Mouse (Mus musculus) liver, embryonic 16.5 days (tissue): ENCODE measurements around the gene Esrrg. TPM values are rescaled to one million over a fixed set of nuclear protein-coding genes. Genes with fewer than 3 reads are reported as not detected.
A peak's percentile ranks its signal among the peaks of the same experiment; 100 is the strongest.

Experiments
- ATAC-seq: fragments of 200-750 bp; cut with Nextera tagmentation; 2 replicates; pipeline ENCODE4 v1.8.0; 2017; ENCODE audit warnings: low read depth, mild to moderate bottlenecking, moderate number of reproducible peaks, moderate library complexity
- H3K27ac ChIP-seq: fragments of 300-500 bp; sonication (generic); 2 replicates; pipeline ENCODE4 v1.5.1; 2014; ENCODE audit warnings: mild to moderate bottlenecking, low read length
- H3K27me3 ChIP-seq: fragments of 300-500 bp; sonication (generic); 2 replicates; pipeline ENCODE4 v1.6.1; 2014; ENCODE audit warnings: low read depth, low read length, mixed read lengths; ENCODE audit not compliant: control insufficient read depth, insufficient read depth
- H3K36me3 ChIP-seq: fragments of 300-500 bp; sonication (generic); 2 replicates; pipeline ENCODE4 v1.6.1; 2014; ENCODE audit warnings: mild to moderate bottlenecking; ENCODE audit not compliant: control insufficient read depth, insufficient read depth
- H3K4me1 ChIP-seq: fragments of 300-500 bp; sonication (generic); 2 replicates; pipeline ENCODE4 v1.6.1; 2014; ENCODE audit warnings: low read depth, low read length, mixed read lengths; ENCODE audit not compliant: control insufficient read depth
- H3K4me2 ChIP-seq: fragments of 300-500 bp; sonication (generic); 2 replicates; pipeline ENCODE4 v1.6.1; 2014; ENCODE audit warnings: low read depth, low read length, mixed read lengths
- H3K4me3 ChIP-seq: fragments of 300-500 bp; sonication (generic); 2 replicates; pipeline ENCODE4 v1.5.1; 2014; ENCODE audit warnings: low read depth, mild to moderate bottlenecking, low read length
- H3K9ac ChIP-seq: fragments of 300-500 bp; sonication (generic); 2 replicates; pipeline ENCODE4 v1.6.1; 2014; ENCODE audit warnings: low read depth, low read length
- H3K9me3 ChIP-seq: fragments of 300-500 bp; sonication (generic); replicated peaks from 2 replicates; pipeline ENCODE4 v1.6.1; 2016; ENCODE audit warnings: low read length; ENCODE audit not compliant: control insufficient read depth
- WGBS: fragments of 180-500 bp; shearing (Covaris S2); extraction: QIAGEN DNeasy Blood & Tissue Kit; methylation state at CpG from one replicate; pipeline ENCODE4 v1.1.7; 2014; ENCODE audit not compliant: insufficient replicate concordance; 5-methylcytosine and 5-hydroxymethylcytosine counted together
- polyA plus RNA-seq: library from polyadenylated mRNA; unstranded; fragments of >200 nt; fragmentation: Nextera tagmentation; extraction: Ambion mirVana; gene quantifications from 2 replicates; pipeline ENCODE4 v1.2.1, GENCODE M21; 2015

Esrrg gene
- polyA plus RNA-seq, 1 experiment from 2014 or later = 0.19 TPM

DNA sequence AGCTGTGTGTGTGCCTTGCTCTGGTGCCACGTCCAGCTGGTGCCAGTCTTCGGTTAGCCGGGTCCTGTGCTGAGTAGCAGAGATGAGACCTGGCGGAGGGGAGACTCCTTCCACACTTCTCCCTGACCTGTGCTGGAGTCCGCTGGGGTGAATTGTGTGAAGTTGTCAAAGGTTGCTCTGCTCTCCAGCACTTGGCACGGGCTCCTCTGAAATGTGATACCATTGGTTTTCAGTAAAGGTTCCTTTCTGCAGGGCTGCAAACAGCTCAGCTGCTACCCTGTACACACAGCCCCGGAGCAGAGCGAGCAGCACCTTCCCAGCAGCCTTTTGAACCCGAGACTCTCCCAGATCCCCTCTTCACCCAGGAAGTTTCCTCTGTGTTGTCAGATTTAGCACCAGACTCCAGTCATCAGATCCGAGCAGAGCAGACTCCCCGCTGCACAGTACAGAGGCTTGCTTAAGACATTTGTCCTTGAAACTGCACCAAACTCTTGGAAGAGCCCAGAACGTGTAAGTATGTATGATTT is 53.6 kb downstream of the Esrrg start:
- Histone ChIP-seq H3K4me2 (peak overlapping the region; percentile 33; the same call in 1 of the 2 replicates), H3K27ac (no peak overlapping the region), H3K27me3 (no peaks in the 10 kb centered on the region), H3K36me3 (no peaks in the 10 kb centered on the region), H3K9ac (no peak overlapping the region), H3K9me3 (no peaks in the 10 kb centered on the region), H3K4me1 (no peaks in the 10 kb centered on the region), H3K4me3 (peak overlapping the region; percentile 28)
- 0 out of 2 replicates have a peak, but pooled peaks have one; percentile 21 for ATAC-seq
- 37% methylated on average over 12 of the region's 12 CpGs for WGBS

DNA sequence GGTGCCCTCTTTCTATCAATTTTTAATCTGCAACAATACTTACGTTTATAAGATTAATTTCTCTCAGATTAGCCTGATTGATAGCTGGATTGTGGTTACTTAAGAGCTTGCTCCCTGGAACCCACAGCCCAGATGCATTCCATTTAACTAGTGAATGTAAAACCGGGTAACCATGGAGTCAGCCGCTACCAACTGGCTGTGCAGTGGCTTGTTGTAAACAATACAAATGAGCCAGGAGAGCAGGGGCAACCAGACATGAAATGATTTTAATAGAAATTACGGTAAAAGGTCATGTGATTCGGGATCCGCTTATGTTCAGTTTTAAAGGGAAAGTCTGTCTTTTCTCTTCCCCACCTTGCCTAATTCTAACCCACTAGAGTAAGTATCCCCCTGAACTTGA is 54.8 kb downstream of the Esrrg start:
- Histone ChIP-seq H3K4me3 (no peak overlapping the region), H3K9me3 (no peaks in the 10 kb centered on the region), H3K4me2 (no peak overlapping the region), H3K27ac (no peak overlapping the region), H3K9ac (no peak overlapping the region), H3K36me3 (no peaks in the 10 kb centered on the region), H3K27me3 (no peaks in the 10 kb centered on the region), H3K4me1 (no peaks in the 10 kb centered on the region)
- 60% methylated on average over 6 of the region's 6 CpGs for WGBS
- ATAC-seq = no peak

DNA sequence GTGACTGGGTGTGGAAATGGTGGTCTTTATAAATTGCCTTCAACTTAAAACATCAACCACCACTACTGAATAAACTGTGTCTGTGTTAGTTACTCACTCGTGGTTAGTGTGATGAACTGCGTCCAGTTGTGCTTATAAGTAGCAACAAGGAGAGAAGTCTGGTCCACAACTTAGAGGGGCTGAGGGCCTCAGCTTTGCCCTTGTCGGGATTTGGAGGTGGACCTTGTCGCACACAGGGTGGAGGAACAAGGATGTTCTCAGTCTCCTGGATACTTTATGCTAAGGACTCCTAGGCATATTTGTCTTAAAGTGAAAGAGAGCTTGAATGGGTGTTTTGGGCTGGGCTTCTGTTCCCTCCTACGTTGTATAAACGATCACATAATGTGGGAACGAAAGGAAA is 55.7 kb downstream of the Esrrg start:
- ATAC-seq = no peak
- Histone ChIP-seq H3K27ac (no peak overlapping the region), H3K4me1 (no peaks in the 10 kb centered on the region), H3K9me3 (no peaks in the 10 kb centered on the region), H3K36me3 (no peaks in the 10 kb centered on the region), H3K27me3 (no peaks in the 10 kb centered on the region), H3K4me3 (no peak overlapping the region), H3K9ac (no peak overlapping the region), H3K4me2 (no peak overlapping the region)
- WGBS = 62% methylated on average over 7 of the region's 7 CpGs

DNA sequence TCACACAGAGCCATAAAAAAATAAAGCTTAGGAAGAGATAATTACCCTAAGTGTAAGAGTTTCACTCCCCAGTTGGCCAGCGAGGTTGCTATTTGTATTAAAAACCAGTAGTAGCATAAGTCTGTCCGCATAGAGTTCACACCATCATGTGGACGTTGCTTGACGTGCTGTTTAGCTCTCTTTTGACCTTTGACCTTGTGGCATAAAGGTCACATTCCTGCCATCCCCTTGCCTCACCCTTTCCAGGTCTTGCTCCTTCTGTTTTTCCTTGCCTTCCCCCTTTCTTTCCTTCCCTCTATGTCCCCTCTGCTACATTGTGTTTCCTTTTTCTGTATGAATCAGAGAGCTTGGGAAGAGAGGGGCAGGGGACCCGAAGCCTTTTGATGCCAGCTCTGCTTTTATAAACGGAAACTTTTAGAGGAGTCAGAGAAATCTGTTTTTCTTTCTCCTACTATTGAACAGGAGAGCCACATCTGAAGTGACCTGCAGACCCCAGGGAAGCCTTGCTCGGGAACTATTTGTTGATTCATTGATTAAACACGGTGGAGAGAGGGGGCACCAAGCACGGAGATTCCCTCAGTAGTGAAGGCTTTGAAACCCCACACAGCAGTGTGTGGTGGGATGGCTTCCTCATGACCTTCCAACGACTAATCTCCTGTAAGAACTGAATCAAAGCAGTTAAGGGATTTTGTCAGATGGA is 57.5 kb downstream of the Esrrg start:
- WGBS = 28% methylated on average over 10 of the region's 10 CpGs
- no peak for ATAC-seq

DNA sequence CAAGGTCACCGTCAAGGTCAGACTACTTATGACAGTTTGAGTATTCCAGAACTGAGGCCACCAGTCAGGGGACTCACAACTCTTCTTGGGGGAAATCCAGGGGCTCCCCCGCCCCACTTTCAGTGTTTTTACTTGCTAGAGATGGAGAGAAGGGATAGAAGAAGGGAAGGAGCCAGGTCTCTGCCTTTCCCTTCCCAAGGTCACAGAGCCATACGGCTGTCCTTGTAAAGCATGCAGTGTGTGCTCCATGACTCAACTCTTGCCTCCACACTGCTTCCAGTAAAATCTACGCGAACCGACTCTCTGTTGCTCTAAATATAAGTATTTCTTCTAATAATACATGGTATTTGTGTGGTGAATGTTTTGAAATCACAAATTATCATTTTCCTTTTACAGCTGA is 61.2 kb downstream of the Esrrg start:
- no peaks in the 10 kb centered on the region for H3K36me3 ChIP-seq
- WGBS = 70% methylated on average over 6 of the region's 6 CpGs
- no peak overlapping the region for H3K4me3 ChIP-seq
- no peaks in the 10 kb centered on the region for H3K27me3 ChIP-seq
- H3K9ac ChIP-seq = no peak overlapping the region
- no peaks in the 10 kb centered on the region for H3K9me3 ChIP-seq
- ATAC-seq = no peak
- no peak overlapping the region for H3K4me2 ChIP-seq
- H3K27ac ChIP-seq = no peak overlapping the region
- H3K4me1 ChIP-seq = no peaks in the 10 kb centered on the region

More for the DNA sequence above, 57.5 kb downstream of the Esrrg start:
- H3K4me3 ChIP-seq = no peak overlapping the region
- no peaks in the 10 kb centered on the region for H3K4me1 ChIP-seq
- no peaks in the 10 kb centered on the region for H3K36me3 ChIP-seq
- no peak overlapping the region for H3K9ac ChIP-seq
- H3K27ac ChIP-seq = no peak overlapping the region
- H3K4me2 ChIP-seq = no peak overlapping the region
- H3K27me3 ChIP-seq = no peaks in the 10 kb centered on the region
- H3K9me3 ChIP-seq = no peaks in the 10 kb centered on the region

DNA sequence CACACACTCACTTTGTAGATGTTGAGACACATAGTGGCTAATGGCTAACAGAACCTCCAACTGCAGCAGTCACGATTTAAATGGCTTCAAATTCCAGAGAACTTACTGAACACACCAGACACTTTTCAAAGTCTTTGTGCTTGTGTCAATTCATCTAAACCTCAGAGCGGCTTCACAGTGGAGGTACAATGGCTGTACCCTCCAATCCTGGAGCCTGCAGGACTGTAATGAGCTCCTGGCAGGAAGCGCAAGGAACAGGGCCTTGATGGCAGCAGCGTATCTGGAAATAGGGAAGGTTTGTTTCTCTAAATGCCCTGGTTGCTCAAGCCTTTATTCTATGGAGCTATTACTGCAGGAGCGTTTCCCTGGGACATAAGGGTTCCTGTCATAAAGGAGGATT is 63.9 kb downstream of the Esrrg start:
- WGBS = 61% methylated on average over 5 of the region's 5 CpGs

DNA sequence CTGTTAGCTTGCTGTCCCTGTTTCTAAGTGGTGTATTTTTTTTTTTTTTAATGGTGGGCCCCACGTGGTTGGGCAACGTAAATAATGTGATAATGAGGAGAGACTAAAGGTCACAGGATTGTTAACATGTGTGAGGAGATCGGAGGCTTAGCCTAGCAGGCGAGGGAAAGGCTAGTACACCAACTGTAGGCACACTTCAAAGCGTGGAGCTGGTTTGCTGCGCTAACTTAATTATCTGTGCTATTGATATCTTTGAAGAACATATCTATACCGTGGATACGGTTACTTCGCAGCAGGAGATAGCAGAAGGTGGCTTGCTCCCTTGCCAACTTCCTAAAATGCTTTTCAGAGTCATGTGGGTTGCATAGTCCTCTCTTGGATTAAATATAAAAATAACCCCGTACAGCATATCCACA is 66.2 kb downstream of the Esrrg start:
- Histone ChIP-seq H3K9me3 (no peaks in the 10 kb centered on the region), H3K27ac (no peak overlapping the region), H3K27me3 (no peaks in the 10 kb centered on the region), H3K4me1 (no peaks in the 10 kb centered on the region), H3K36me3 (no peaks in the 10 kb centered on the region), H3K4me2 (no peak overlapping the region), H3K4me3 (no peak overlapping the region), H3K9ac (no peak overlapping the region)
- 46% methylated on average over 10 of the region's 10 CpGs for WGBS
- ATAC-seq = no peak

More for the DNA sequence above, 63.9 kb downstream of the Esrrg start:
- Histone ChIP-seq H3K4me2 (no peak overlapping the region), H3K36me3 (no peaks in the 10 kb centered on the region), H3K4me3 (no peak overlapping the region), H3K9me3 (no peaks in the 10 kb centered on the region), H3K27me3 (no peaks in the 10 kb centered on the region), H3K27ac (no peak overlapping the region), H3K4me1 (no peaks in the 10 kb centered on the region), H3K9ac (no peak overlapping the region)
- no peak for ATAC-seq

DNA sequence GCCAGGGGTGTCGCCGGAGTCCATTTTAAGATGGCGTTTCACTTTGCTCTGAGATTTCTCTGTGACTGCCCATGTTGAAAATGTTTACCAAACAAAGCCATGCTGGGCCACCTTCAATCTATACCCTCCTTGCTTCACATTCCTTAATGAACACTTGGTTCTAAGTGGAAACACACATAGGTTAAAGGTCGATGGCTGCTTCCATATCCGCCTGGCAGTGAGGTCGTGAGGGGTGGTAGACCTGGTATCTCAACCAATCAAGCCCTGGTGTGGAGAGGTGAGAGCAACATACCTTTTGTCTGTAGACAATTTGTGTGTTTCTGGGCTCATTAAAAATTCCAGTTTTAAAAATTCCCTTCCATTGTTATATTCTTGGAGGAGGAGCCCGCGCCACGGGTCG is 68.0 kb downstream of the Esrrg start:
- no peaks in the 10 kb centered on the region for H3K27me3 ChIP-seq
- H3K9me3 ChIP-seq = no peaks in the 10 kb centered on the region
- no peaks in the 10 kb centered on the region for H3K4me1 ChIP-seq
- no peak overlapping the region for H3K9ac ChIP-seq
- ATAC-seq = no peak
- WGBS = 75% methylated on average over 10 of the region's 10 CpGs
- H3K36me3 ChIP-seq = no peaks in the 10 kb centered on the region
- H3K27ac ChIP-seq = no peak overlapping the region
- H3K4me3 ChIP-seq = no peak overlapping the region
- H3K4me2 ChIP-seq = no peak overlapping the region

DNA sequence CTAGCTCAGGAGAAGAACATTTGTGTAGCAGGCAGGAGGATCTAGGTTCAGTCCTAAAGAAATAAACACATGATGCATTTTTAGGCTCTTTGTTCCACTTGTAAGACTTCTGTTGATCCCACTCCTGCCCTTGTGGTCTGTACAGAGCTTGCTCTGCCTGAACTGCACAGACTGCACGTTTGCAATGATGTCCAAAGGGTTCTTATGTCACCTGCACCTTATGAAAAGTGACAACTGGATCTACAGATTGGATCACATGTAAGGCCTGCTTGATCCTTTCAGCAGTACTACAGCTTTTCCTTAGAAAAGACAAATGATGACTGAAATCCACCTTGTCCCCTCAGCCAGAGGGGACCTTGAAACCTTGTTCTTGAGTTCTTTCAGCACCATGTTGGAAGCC is 70.7 kb downstream of the Esrrg start:
- Histone ChIP-seq H3K27ac (no peak overlapping the region), H3K4me2 (no peak overlapping the region), H3K4me3 (no peak overlapping the region), H3K27me3 (no peaks in the 10 kb centered on the region), H3K36me3 (no peaks in the 10 kb centered on the region), H3K9ac (no peak overlapping the region), H3K9me3 (no peaks in the 10 kb centered on the region), H3K4me1 (no peaks in the 10 kb centered on the region)
- whole genome bisulfite sequencing = 50% methylated on average over 1 of the region's 1 CpGs
- ATAC-seq = no peak
